Mouse (Mus musculus): ENCODE data around the gene Scarb1. TPM values are rescaled to one million over a fixed set of nuclear protein-coding genes. Genes with fewer than 3 reads are reported as not detected.

Scarb1 gene
- total and polyA plus RNA-seq, 2 experiments from 2014 or later, result 57.7 to 74.0 TPM

GRCm38 (mm10) chr5:125286090-125286489 lies 54.8 kb downstream of the Scarb1 start:
- no peak for TF ChIP-seq CTCF (IDR thresholded peaks at IDR 0.05)
- no peak for DNase-seq (ENCODE audit: low spot score)
- Histone ChIP-seq H3K27ac (ENCODE audit: low read depth, low read length) (no peak overlapping the region), H3K9ac (replicated peaks; ENCODE audit: low read length, poor library complexity, severe bottlenecking) (no peak overlapping the region), H3K9me3 (ENCODE audit: low read length) (no peaks in the 10 kb centered on the region), H3K36me3 (ENCODE audit: insufficient read depth, low read length) (peaks cover 16% of the 10 kb centered on the region), H3K4me2 (ENCODE audit: low read depth, low read length, poor library complexity, severe bottlenecking) (no peak overlapping the region), H3K4me1 (ENCODE audit: insufficient read depth, low read length) (no peaks in the 10 kb centered on the region), H3K27me3 (ENCODE audit: insufficient read depth, low read length) (no peaks in the 10 kb centered on the region), H3K4me3 (ENCODE audit: low read depth, low read length) (no peak overlapping the region)
- no peak for ATAC-seq (ENCODE audit: low FRiP score)
- WGBS, result 87% methylated on average over 11 of the region's 11 CpGs

- DNase-seq (ENCODE audit: low spot score) (peak; percentile 83), ATAC-seq (ENCODE audit: low FRiP score) (peak; percentile 74; the same call in 1 of the 2 replicates)
- Histone ChIP-seq H3K27me3 (ENCODE audit: insufficient read depth, low read length) (no peaks in the 10 kb centered on the region), H3K4me1 (ENCODE audit: insufficient read depth, low read length) (no peaks in the 10 kb centered on the region), H3K27ac (ENCODE audit: low read depth, low read length) (0 out of 2 replicates have a peak overlapping the region, but pooled peaks have one; percentile 21), H3K36me3 (ENCODE audit: insufficient read depth, low read length) (peaks cover 12% of the 10 kb centered on the region), H3K9ac (replicated peaks; ENCODE audit: low read length, poor library complexity, severe bottlenecking) (no peak overlapping the region), H3K4me3 (ENCODE audit: low read depth, low read length) (peak overlapping the region; percentile 37), H3K4me2 (ENCODE audit: low read depth, low read length, poor library complexity, severe bottlenecking) (peak overlapping the region; percentile 60), H3K9me3 (ENCODE audit: low read length) (no peaks in the 10 kb centered on the region)
- 18% methylated on average over 35 of the region's 35 CpGs for WGBS
- TF ChIP-seq CTCF (IDR thresholded peaks at IDR 0.05), result no peak
Measured at GRCm38 (mm10) chr5:125283748-125284640, 56.9 kb downstream of the Scarb1 start.

- 0 out of 2 replicates have a peak, but pooled peaks cover 8% of the 10 kb centered on the region for H3K36me3 ChIP-seq (ENCODE audit: insufficient read depth, low read length)
- DNase-seq (ENCODE audit: low spot score), result no peak
- no peak for ATAC-seq (ENCODE audit: low FRiP score)
- H3K27me3 ChIP-seq (ENCODE audit: insufficient read depth, low read length), result no peaks in the 10 kb centered on the region
- H3K4me1 ChIP-seq (ENCODE audit: insufficient read depth, low read length), result no peaks in the 10 kb centered on the region
- no peaks in the 10 kb centered on the region for H3K9me3 ChIP-seq (ENCODE audit: low read length)
- H3K27ac ChIP-seq (ENCODE audit: low read depth, low read length), result no peak overlapping the region
- WGBS, result 37% methylated on average over 7 of the region's 7 CpGs
- no peak overlapping the region for H3K4me2 ChIP-seq (ENCODE audit: low read depth, low read length, poor library complexity, severe bottlenecking)
- no peak overlapping the region for H3K9ac ChIP-seq (replicated peaks; ENCODE audit: low read length, poor library complexity, severe bottlenecking)
- H3K4me3 ChIP-seq (ENCODE audit: low read depth, low read length), result no peak overlapping the region
- no peak for TF ChIP-seq CTCF (IDR thresholded peaks at IDR 0.05)
Measured at GRCm38 (mm10) chr5:125279216-125279615, 61.7 kb downstream of the Scarb1 start.

- TF ChIP-seq CTCF (IDR thresholded peaks at IDR 0.05), result peak; percentile 66
- Histone ChIP-seq H3K9ac (replicated peaks; ENCODE audit: low read length, poor library complexity, severe bottlenecking) (no peak overlapping the region), H3K27me3 (ENCODE audit: insufficient read depth, low read length) (no peaks in the 10 kb centered on the region), H3K4me2 (ENCODE audit: low read depth, low read length, poor library complexity, severe bottlenecking) (no peak overlapping the region), H3K27ac (ENCODE audit: low read depth, low read length) (no peak overlapping the region), H3K4me1 (ENCODE audit: insufficient read depth, low read length) (no peaks in the 10 kb centered on the region), H3K4me3 (ENCODE audit: low read depth, low read length) (no peak overlapping the region), H3K9me3 (ENCODE audit: low read length) (no peaks in the 10 kb centered on the region), H3K36me3 (ENCODE audit: insufficient read depth, low read length) (0 out of 2 replicates have a peak, but pooled peaks cover 8% of the 10 kb centered on the region)
- ATAC-seq (ENCODE audit: low FRiP score) (no peak), DNase-seq (ENCODE audit: low spot score) (no peak)
- WGBS, result 32% methylated on average over 6 of the region's 6 CpGs
Measured at GRCm38 (mm10) chr5:125278314-125278713, 62.6 kb downstream of the Scarb1 start.

- Histone ChIP-seq H3K4me2 (ENCODE audit: low read depth, low read length, poor library complexity, severe bottlenecking) (no peak overlapping the region), H3K4me1 (ENCODE audit: insufficient read depth, low read length) (no peaks in the 10 kb centered on the region), H3K27ac (ENCODE audit: low read depth, low read length) (no peak overlapping the region), H3K27me3 (ENCODE audit: insufficient read depth, low read length) (no peaks in the 10 kb centered on the region), H3K4me3 (ENCODE audit: low read depth, low read length) (no peak overlapping the region), H3K36me3 (ENCODE audit: insufficient read depth, low read length) (0 out of 2 replicates have a peak, but pooled peaks cover 8% of the 10 kb centered on the region), H3K9ac (replicated peaks; ENCODE audit: low read length, poor library complexity, severe bottlenecking) (no peak overlapping the region), H3K9me3 (ENCODE audit: low read length) (no peaks in the 10 kb centered on the region)
- no peak for TF ChIP-seq CTCF (IDR thresholded peaks at IDR 0.05)
- WGBS, result 92% methylated on average over 6 of the region's 6 CpGs
- no peak for DNase-seq (ENCODE audit: low spot score)
- ATAC-seq (ENCODE audit: low FRiP score), result no peak
Measured at GRCm38 (mm10) chr5:125277313-125277712, 63.6 kb downstream of the Scarb1 start.

GRCm38 (mm10) chr5:125276765-125277164 lies 64.1 kb downstream of the Scarb1 start:
- no peak for ATAC-seq (ENCODE audit: low FRiP score)

More at GRCm38 (mm10) chr5:125276765-125277164, 64.1 kb downstream of the Scarb1 start:
- no peak overlapping the region for H3K4me3 ChIP-seq (ENCODE audit: low read depth, low read length)
- DNase-seq (ENCODE audit: low spot score), result no peak
- no peak for TF ChIP-seq CTCF (IDR thresholded peaks at IDR 0.05)
- no peak overlapping the region for H3K9ac ChIP-seq (replicated peaks; ENCODE audit: low read length, poor library complexity, severe bottlenecking)
- no peaks in the 10 kb centered on the region for H3K27me3 ChIP-seq (ENCODE audit: insufficient read depth, low read length)
- H3K4me2 ChIP-seq (ENCODE audit: low read depth, low read length, poor library complexity, severe bottlenecking), result no peak overlapping the region
- no peak overlapping the region for H3K27ac ChIP-seq (ENCODE audit: low read depth, low read length)
- 79% methylated on average over 4 of the region's 4 CpGs for WGBS
- no peaks in the 10 kb centered on the region for H3K4me1 ChIP-seq (ENCODE audit: insufficient read depth, low read length)
- H3K36me3 ChIP-seq (ENCODE audit: insufficient read depth, low read length), result 0 out of 2 replicates have a peak, but pooled peaks cover 8% of the 10 kb centered on the region
- no peaks in the 10 kb centered on the region for H3K9me3 ChIP-seq (ENCODE audit: low read length)

All from midbrain, postnatal 0 days (tissue).